Mouse (Mus musculus) small intestine, adult 2 months (tissue): Measurements from ENCODE around the gene Tmem63b.

Experiments
- CTCF ChIP-seq: fragments of 200-500 bp; IDR thresholded peaks from 2 replicates; pipeline ENCODE4 v1.5.1; 2012; ENCODE audit warnings: low read depth, mild to moderate bottlenecking, control low read depth, inconsistent platforms, low read length, moderate library complexity, mixed read lengths; ENCODE audit not compliant: insufficient replicate concordance, insufficient read length; ENCODE audit errors: extremely low read depth
- POLR2A ChIP-seq: fragments of 200-500 bp; IDR thresholded peaks from 2 replicates; pipeline ENCODE4 v1.6.1; 2012; ENCODE audit warnings: low read depth, mild to moderate bottlenecking, control low read depth, inconsistent platforms, low read length, moderate library complexity

- TF ChIP-seq CTCF (no peak), POLR2A (no peak)
Observed at GRCm38 (mm10) chr17:45653233-45653632, 33.5 kb downstream of the Tmem63b start.
